Mouse (Mus musculus): Measurements from ENCODE around the gene Eipr1. TPM values are rescaled to one million over a fixed set of nuclear protein-coding genes. Genes with fewer than 3 reads are reported as not detected.
"Not testable (repeated sequence)": the region's sequence is repeated elsewhere in the genome, so short reads cannot be mapped to it uniquely, and the experiment has no call there.

Eipr1 gene
- polyA plus RNA-seq, 1 experiment from 2014 or later: 27.3 TPM

GRCm38 (mm10) chr12:28726204-28726603, 25.4 kb upstream of the Eipr1 start:
- ATAC-seq (ENCODE audit: low read depth): no peak
- Histone ChIP-seq H3K4me1 (replicated peaks; ENCODE audit: control insufficient read depth, insufficient read depth, low read length) (no peaks in the 10 kb centered on the region), H3K27me3 (ENCODE audit: control insufficient read depth, insufficient read depth, low read depth, low read length) (no peaks in the 10 kb centered on the region), H3K9ac (ENCODE audit: low read length) (no peak overlapping the region), H3K4me3 (ENCODE audit: low read length) (no peak overlapping the region), H3K27ac (ENCODE audit: low read length) (no peak overlapping the region), H3K9me3 (ENCODE audit: control insufficient read depth, low read length) (no peaks in the 10 kb centered on the region), H3K4me2 (ENCODE audit: low read depth, low read length) (no peak overlapping the region), H3K36me3 (ENCODE audit: control insufficient read depth, insufficient read depth, low read length) (peaks cover 9% of the 10 kb centered on the region)
- WGBS: 84% methylated on average over 4 of the region's 4 CpGs

GRCm38 (mm10) chr12:28727061-28727460, 24.5 kb upstream of the Eipr1 start:
- H3K4me1 ChIP-seq (replicated peaks; ENCODE audit: control insufficient read depth, insufficient read depth, low read length): no peaks in the 10 kb centered on the region
- no peak overlapping the region for H3K4me3 ChIP-seq (ENCODE audit: low read length)
- H3K27me3 ChIP-seq (ENCODE audit: control insufficient read depth, insufficient read depth, low read depth, low read length): no peaks in the 10 kb centered on the region
- 79% methylated on average over 5 of the region's 5 CpGs for WGBS
- no peak overlapping the region for H3K4me2 ChIP-seq (ENCODE audit: low read depth, low read length)
- H3K9ac ChIP-seq (ENCODE audit: low read length): no peak overlapping the region
- no peak overlapping the region for H3K27ac ChIP-seq (ENCODE audit: low read length)
- peaks cover 10% of the 10 kb centered on the region for H3K36me3 ChIP-seq (ENCODE audit: control insufficient read depth, insufficient read depth, low read length)
- no peak for ATAC-seq (ENCODE audit: low read depth)
- H3K9me3 ChIP-seq (ENCODE audit: control insufficient read depth, low read length): no peaks in the 10 kb centered on the region

- H3K27me3 ChIP-seq (ENCODE audit: control insufficient read depth, insufficient read depth, low read depth, low read length): no peaks in the 10 kb centered on the region
- peaks cover 29% of the 10 kb centered on the region for H3K36me3 ChIP-seq (ENCODE audit: control insufficient read depth, insufficient read depth, low read length)
- 92% methylated on average over 8 of the region's 8 CpGs for WGBS
Observed at GRCm38 (mm10) chr12:28732631-28733030, 19.0 kb upstream of the Eipr1 start.

GRCm38 (mm10) chr12:28733520-28734245, 17.9 kb upstream of the Eipr1 start:
- H3K4me1 ChIP-seq (replicated peaks; ENCODE audit: control insufficient read depth, insufficient read depth, low read length); ATAC-seq (ENCODE audit: low read depth); H3K9ac ChIP-seq (ENCODE audit: low read length); H3K4me3 ChIP-seq (ENCODE audit: low read length); H3K4me2 ChIP-seq (ENCODE audit: low read depth, low read length); H3K9me3 ChIP-seq (ENCODE audit: control insufficient read depth, low read length); H3K27ac ChIP-seq (ENCODE audit: low read length); H3K27me3 ChIP-seq (ENCODE audit: control insufficient read depth, insufficient read depth, low read depth, low read length): not testable (repeated sequence)
- peaks cover 27% of the 10 kb centered on the region for H3K36me3 ChIP-seq (ENCODE audit: control insufficient read depth, insufficient read depth, low read length)
- 89% methylated on average over 6 of the region's 6 CpGs for WGBS

More at GRCm38 (mm10) chr12:28732631-28733030, 19.0 kb upstream of the Eipr1 start:
- no peaks in the 10 kb centered on the region for H3K4me1 ChIP-seq (replicated peaks; ENCODE audit: control insufficient read depth, insufficient read depth, low read length)
- no peaks in the 10 kb centered on the region; the same call in 1 of the 2 replicates for H3K9me3 ChIP-seq (ENCODE audit: control insufficient read depth, low read length)
- H3K4me3 ChIP-seq (ENCODE audit: low read length): no peak overlapping the region
- no peak overlapping the region for H3K27ac ChIP-seq (ENCODE audit: low read length)
- ATAC-seq (ENCODE audit: low read depth): no peak
- H3K9ac ChIP-seq (ENCODE audit: low read length): no peak overlapping the region
- no peak overlapping the region for H3K4me2 ChIP-seq (ENCODE audit: low read depth, low read length)

GRCm38 (mm10) chr12:28734271-28734670, 17.3 kb upstream of the Eipr1 start:
- Histone ChIP-seq H3K27ac (ENCODE audit: low read length) (no peak overlapping the region), H3K9me3 (ENCODE audit: control insufficient read depth, low read length) (no peaks in the 10 kb centered on the region; the same call in 1 of the 2 replicates), H3K27me3 (ENCODE audit: control insufficient read depth, insufficient read depth, low read depth, low read length) (no peaks in the 10 kb centered on the region), H3K4me1 (replicated peaks; ENCODE audit: control insufficient read depth, insufficient read depth, low read length) (no peaks in the 10 kb centered on the region), H3K4me2 (ENCODE audit: low read depth, low read length) (no peak overlapping the region), H3K9ac (ENCODE audit: low read length) (no peak overlapping the region), H3K4me3 (ENCODE audit: low read length) (no peak overlapping the region), H3K36me3 (ENCODE audit: control insufficient read depth, insufficient read depth, low read length) (peaks cover 26% of the 10 kb centered on the region)
- ATAC-seq (ENCODE audit: low read depth): no peak
- 97% methylated on average over 1 of the region's 1 CpGs for WGBS

GRCm38 (mm10) chr12:28735293-28735692, 16.3 kb upstream of the Eipr1 start:
- Histone ChIP-seq H3K36me3 (ENCODE audit: control insufficient read depth, insufficient read depth, low read length) (peaks cover 26% of the 10 kb centered on the region), H3K27ac (ENCODE audit: low read length) (no peak overlapping the region), H3K27me3 (ENCODE audit: control insufficient read depth, insufficient read depth, low read depth, low read length) (no peaks in the 10 kb centered on the region), H3K9ac (ENCODE audit: low read length) (no peak overlapping the region), H3K4me3 (ENCODE audit: low read length) (no peak overlapping the region), H3K4me2 (ENCODE audit: low read depth, low read length) (no peak overlapping the region), H3K9me3 (ENCODE audit: control insufficient read depth, low read length) (no peaks in the 10 kb centered on the region; the same call in 1 of the 2 replicates), H3K4me1 (replicated peaks; ENCODE audit: control insufficient read depth, insufficient read depth, low read length) (no peaks in the 10 kb centered on the region)
- ATAC-seq (ENCODE audit: low read depth): no peak
- WGBS: 78% methylated on average over 3 of the region's 3 CpGs

GRCm38 (mm10) chr12:28743328-28743727, 8.3 kb upstream of the Eipr1 start:
- no peak overlapping the region for H3K27ac ChIP-seq (ENCODE audit: low read length)
- WGBS: 77% methylated on average over 3 of the region's 3 CpGs
- no peaks in the 10 kb centered on the region for H3K4me1 ChIP-seq (replicated peaks; ENCODE audit: control insufficient read depth, insufficient read depth, low read length)
- no peaks in the 10 kb centered on the region for H3K9me3 ChIP-seq (ENCODE audit: control insufficient read depth, low read length)
- ATAC-seq (ENCODE audit: low read depth): no peak
- H3K4me2 ChIP-seq (ENCODE audit: low read depth, low read length): no peak overlapping the region
- no peak overlapping the region for H3K4me3 ChIP-seq (ENCODE audit: low read length)
- H3K27me3 ChIP-seq (ENCODE audit: control insufficient read depth, insufficient read depth, low read depth, low read length): no peaks in the 10 kb centered on the region
- peaks cover 12% of the 10 kb centered on the region for H3K36me3 ChIP-seq (ENCODE audit: control insufficient read depth, insufficient read depth, low read length)
- H3K9ac ChIP-seq (ENCODE audit: low read length): no peak overlapping the region

GRCm38 (mm10) chr12:28750021-28750633, 1.5 kb upstream of the Eipr1 start, which contains the start of gene Trappc12:
Gene Trappc12 (minus strand): TSS chr12:28750472.
- Histone ChIP-seq H3K4me2 (ENCODE audit: low read depth, low read length) (peak within 1 kb of the TSS; percentile 90), H3K9me3 (ENCODE audit: control insufficient read depth, low read length) (no peaks in the 10 kb centered on the region), H3K27me3 (ENCODE audit: control insufficient read depth, insufficient read depth, low read depth, low read length) (no peaks in the 10 kb centered on the region), H3K9ac (ENCODE audit: low read length) (peak within 1 kb of the TSS; percentile 91), H3K36me3 (ENCODE audit: control insufficient read depth, insufficient read depth, low read length) (peaks cover 8% of the 10 kb centered on the region), H3K4me3 (ENCODE audit: low read length) (peak within 1 kb of the TSS; percentile 87), H3K4me1 (replicated peaks; ENCODE audit: control insufficient read depth, insufficient read depth, low read length) (peaks cover 13% of the 10 kb centered on the region), H3K27ac (ENCODE audit: low read length) (peak within 1 kb of the TSS; percentile 53)
- WGBS: under 1% methylated on average over 41 of the region's 41 CpGs
- peak; percentile 93 for ATAC-seq (ENCODE audit: low read depth)

GRCm38 (mm10) chr12:28750876-28751275, 727 bp upstream of the Eipr1 start:
- H3K27me3 ChIP-seq (ENCODE audit: control insufficient read depth, insufficient read depth, low read depth, low read length): no peaks in the 10 kb centered on the region
- peaks cover 13% of the 10 kb centered on the region for H3K4me1 ChIP-seq (replicated peaks; ENCODE audit: control insufficient read depth, insufficient read depth, low read length)
- peaks cover 6% of the 10 kb centered on the region for H3K36me3 ChIP-seq (ENCODE audit: control insufficient read depth, insufficient read depth, low read length)
- H3K27ac ChIP-seq (ENCODE audit: low read length): no peak overlapping the region
- H3K9ac ChIP-seq (ENCODE audit: low read length): no peak overlapping the region
- H3K9me3 ChIP-seq (ENCODE audit: control insufficient read depth, low read length): no peaks in the 10 kb centered on the region
- H3K4me2 ChIP-seq (ENCODE audit: low read depth, low read length): peak overlapping the region; percentile 90; the same call in 1 of the 2 replicates
- no peak overlapping the region; the same call in 1 of the 2 replicates for H3K4me3 ChIP-seq (ENCODE audit: low read length)
- ATAC-seq (ENCODE audit: low read depth): no peak
- 91% methylated on average over 5 of the region's 5 CpGs for WGBS
